Mouse (Mus musculus) embryonic stem cell, embryonic (primary cell): Measurements from ENCODE around the gene Slc22a18.

Experiments used
- CTCF ChIA-PET, 4 experiments: fragments of 300-600 bp in 2 of 4; fragments of 350-600 bp in 2 of 4; sonication (Branson Sonifier 250); formaldehyde crosslinking; loops; one replicate each; lab custom pipeline; 2022; ENCODE audit warnings: inconsistent platforms in 2 of 4; lab: Charles Lee
- POLR2A ChIA-PET, 4 experiments: fragments of 300-600 bp in 2 of 4; fragments of 350-600 bp in 2 of 4; sonication (Branson Sonifier 250); formaldehyde crosslinking; loops; one replicate each; lab custom pipeline; 2022; ENCODE audit warnings: antibody characterized with exemption in 4 of 4, inconsistent platforms in 1 of 4; lab: Charles Lee

The Slc22a18 gene

GRCm38 (mm10) chr7:143476702-143477335 is 3.3 kb downstream of the Slc22a18 start:
- CTCF ChIA-PET, result interaction anchor here (0.5 to 19.7 kb wide), 30 partner anchors 9 to 582 kb away, joined by 3 to 679 read pairs (median 4); partner anchors contain the start of genes Phlda2 (in 2 of the 4) and Cdkn1c (in 1 of the 4)

DNA sequence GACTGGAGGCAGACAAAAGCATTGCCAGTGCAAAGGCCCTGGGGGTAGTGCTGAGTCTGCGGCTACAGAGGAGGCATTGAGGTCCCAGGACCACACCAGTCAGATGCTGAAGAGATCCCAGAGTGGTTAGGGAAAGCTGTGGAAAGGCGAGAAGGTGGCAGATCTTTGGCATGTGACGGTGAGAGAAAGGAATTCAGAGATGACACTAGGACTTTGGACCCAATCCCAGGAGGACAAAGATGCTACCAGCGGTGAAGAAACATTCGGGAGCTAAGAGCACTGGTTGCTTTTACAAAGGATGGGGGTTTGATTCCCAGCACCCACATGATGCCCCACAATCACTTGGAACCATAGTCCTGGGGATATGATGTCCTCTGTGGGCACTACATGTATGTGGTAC is 4.3 kb downstream of the Slc22a18 start:
- CTCF ChIA-PET, result interaction anchor here in 3 of 4 experiments (0.6 to 19.7 kb wide), 8 partner anchors 8 to 339 kb away, joined by 3 to 679 read pairs (median 28); partner anchors contain the start of gene Phlda2 (in 1 of the 3)
- POLR2A ChIA-PET, result interaction anchor here in 1 of 4 experiments (2.3 kb wide), 1 partner anchor 28 kb away, joined by 14 read pairs; no protein-coding TSS in a partner anchor

More at GRCm38 (mm10) chr7:143476702-143477335, 3.3 kb downstream of the Slc22a18 start:
- POLR2A ChIA-PET, result interaction anchor here in 3 of 4 experiments (0.9 to 2.3 kb wide), 5 partner anchors 9 to 354 kb away, joined by 3 to 14 read pairs (median 3); no protein-coding TSS in a partner anchor

DNA sequence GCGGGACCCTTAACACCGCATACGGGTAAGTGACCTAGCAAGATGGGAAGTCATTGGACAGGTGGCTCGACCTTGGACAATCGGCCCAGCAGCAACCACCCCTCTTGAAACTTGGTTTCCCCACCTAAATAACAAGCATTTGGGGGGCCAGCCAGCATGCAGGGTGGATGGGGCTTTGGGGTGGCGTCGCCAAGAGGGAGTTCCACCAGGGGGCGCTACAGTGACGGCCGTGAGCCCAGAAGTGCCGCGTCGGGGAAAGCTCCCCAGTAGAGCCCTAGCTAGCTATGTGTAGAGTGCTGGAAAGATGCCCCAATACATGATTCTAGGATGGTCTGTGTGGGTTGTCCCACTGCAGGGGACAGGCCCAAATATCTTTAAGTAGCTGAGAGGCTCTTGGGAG is 7.0 kb downstream of the Slc22a18 start:
- ChIA-PET CTCF (interaction anchor here (0.5 to 5.0 kb wide), 76 partner anchors 9 to 598 kb away, joined by 3 to 82 read pairs (median 4); partner anchors contain the start of genes Cdkn1c (in 2 of the 4), Phlda2 (in 2 of the 4), Cd81 (in 1 of the 4) and Nap1l4 (in 1 of the 4)), POLR2A (interaction anchor here (0.6 to 3.8 kb wide), 16 partner anchors 10 to 184 kb away, joined by 3 to 29 read pairs (median 4); partner anchors contain the start of genes Nap1l4 (in 1 of the 4) and Phlda2 (in 1 of the 4))

DNA sequence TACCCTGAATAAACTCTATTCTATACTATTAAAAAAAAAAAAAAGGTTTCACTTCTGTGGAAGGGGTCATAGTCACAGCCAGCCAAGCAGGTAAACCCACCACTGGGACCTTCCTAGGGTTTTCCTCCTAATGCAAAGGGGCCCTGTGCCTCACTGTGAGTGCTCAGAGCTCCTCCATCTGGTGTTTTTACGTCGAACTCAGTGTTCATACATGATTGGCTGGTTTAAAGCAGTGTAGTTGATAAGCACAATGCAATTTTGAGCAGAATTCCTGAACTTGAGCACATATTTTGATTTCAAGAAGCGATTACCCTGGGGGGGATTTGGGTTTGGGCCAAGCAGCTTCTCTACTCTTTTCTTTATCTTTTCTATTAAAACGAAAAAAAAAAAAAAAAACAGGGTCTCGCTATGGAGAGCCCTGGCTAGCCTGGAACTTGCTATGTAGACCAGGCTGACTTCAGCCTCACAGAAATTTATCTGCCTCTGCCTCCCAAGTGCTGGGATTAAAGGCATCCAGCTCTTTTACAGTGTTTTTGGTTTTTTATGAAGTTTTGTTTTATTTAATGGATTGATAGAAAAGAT is 8.4 kb downstream of the Slc22a18 start:
- CTCF ChIA-PET, result interaction anchor here (0.6 to 5.0 kb wide), 17 partner anchors 9 to 1227 kb away, joined by 3 to 82 read pairs (median 6); partner anchors contain the start of gene Slc22a18 (in 1 of the 4)
- POLR2A ChIA-PET, result interaction anchor here (0.6 to 3.8 kb wide), 14 partner anchors 8 to 358 kb away, joined by 3 to 29 read pairs (median 5); partner anchors contain the start of genes Slc22a18 (in 2 of the 4), Nap1l4 (in 1 of the 4) and Phlda2 (in 1 of the 4)

GRCm38 (mm10) chr7:143482541-143482940 is 9.0 kb downstream of the Slc22a18 start:
- CTCF ChIA-PET, result interaction anchor here in 3 of 4 experiments (0.6 to 5.0 kb wide), 9 partner anchors 9 to 676 kb away, joined by 3 to 82 read pairs (median 4); partner anchors contain the start of gene Slc22a18 (in 1 of the 3)
- POLR2A ChIA-PET, result interaction anchor here (0.6 to 3.8 kb wide), 13 partner anchors 9 to 358 kb away, joined by 3 to 29 read pairs (median 5); partner anchors contain the start of genes Slc22a18 (in 2 of the 4), Nap1l4 (in 1 of the 4) and Phlda2 (in 1 of the 4)

DNA sequence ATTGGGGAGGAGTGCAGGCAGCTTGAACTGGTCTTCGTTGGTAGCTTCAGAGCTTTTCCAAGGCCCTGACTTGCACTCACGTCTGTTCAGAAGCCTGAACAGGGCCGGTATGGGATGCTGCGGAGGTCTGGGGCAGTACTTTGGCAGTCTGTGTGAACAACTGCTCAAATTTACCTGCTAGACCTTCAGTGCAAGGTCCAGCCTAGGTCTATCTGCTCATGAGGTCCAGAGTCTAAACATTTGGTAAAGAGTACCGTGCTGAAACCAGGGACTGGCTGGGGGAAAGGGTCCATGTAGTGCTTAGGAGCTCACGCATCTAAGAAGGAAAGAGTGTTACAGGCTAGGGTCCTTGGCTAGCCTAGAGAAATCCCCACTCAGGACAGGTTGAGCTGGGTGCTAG is 16.2 kb downstream of the Slc22a18 start:
- ChIA-PET POLR2A (interaction anchor here in 1 of 4 experiments (2.2 kb wide), 1 partner anchor 13 kb away, joined by 8 read pairs; no protein-coding TSS in a partner anchor), CTCF (interaction anchor here in 3 of 4 experiments (0.7 to 3.0 kb wide), 10 partner anchors 9 to 335 kb away, joined by 3 to 15 read pairs (median 4); no protein-coding TSS in a partner anchor)

GRCm38 (mm10) chr7:143493616-143494126 is 20.1 kb downstream of the Slc22a18 start:
- CTCF ChIA-PET, result interaction anchor here (0.6 to 2.9 kb wide), 11 partner anchors 12 to 468 kb away, joined by 3 to 12 read pairs (median 4); no protein-coding TSS in a partner anchor
- POLR2A ChIA-PET, result interaction anchor here in 2 of 4 experiments (0.9 to 2.8 kb wide), 6 partner anchors 8 to 440 kb away, joined by 3 to 19 read pairs (median 3); partner anchors contain the start of genes Nap1l4 (in 1 of the 2) and Phlda2 (in 1 of the 2)

DNA sequence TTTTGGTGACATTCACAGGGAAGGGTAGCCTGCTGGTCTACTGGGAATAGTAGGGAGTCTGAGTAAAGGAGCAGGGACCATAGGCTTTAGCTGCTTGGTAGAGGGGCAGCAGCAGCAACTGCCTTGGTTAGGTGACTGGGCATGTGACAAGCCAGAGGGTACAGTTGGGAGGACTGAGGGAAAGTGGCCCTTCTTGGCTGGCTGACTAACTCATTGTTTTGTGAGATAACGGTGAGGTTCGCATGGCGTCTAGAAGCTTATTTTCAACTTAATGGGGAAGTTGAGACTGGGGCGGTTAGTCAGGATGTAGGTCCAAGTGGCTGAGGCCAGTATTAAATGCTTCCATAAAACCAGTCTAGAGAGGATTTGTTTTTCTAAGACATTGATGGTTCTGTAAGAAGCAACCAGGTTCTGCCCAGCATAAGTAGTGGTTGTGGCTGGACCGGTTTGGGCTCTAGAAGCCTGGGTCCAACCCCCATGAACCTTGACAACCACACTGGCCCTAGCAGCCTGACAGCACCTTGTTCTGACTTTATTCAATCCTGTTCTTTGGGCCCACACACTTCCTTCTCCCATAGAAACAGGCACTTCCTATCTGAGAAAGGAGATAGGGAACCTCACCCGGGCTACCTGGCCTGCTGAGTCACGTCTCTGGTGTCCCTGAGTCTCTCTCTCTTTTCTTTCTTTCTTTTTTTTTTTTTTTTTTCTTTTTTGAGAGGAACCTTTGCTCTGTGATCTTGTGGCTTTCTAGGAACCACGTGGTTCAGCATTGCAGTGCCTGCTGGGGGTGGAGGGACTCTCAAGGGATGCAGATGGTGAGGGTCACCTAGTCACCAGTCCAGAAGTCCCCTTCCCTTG is 21.8 kb downstream of the Slc22a18 start:
- ChIA-PET POLR2A (no interaction called here), CTCF (interaction anchor here in 1 of 4 experiments (0.7 to 1.5 kb wide), 2 partner anchors 14 to 15 kb away, joined by 3 read pairs; no protein-coding TSS in a partner anchor)

DNA sequence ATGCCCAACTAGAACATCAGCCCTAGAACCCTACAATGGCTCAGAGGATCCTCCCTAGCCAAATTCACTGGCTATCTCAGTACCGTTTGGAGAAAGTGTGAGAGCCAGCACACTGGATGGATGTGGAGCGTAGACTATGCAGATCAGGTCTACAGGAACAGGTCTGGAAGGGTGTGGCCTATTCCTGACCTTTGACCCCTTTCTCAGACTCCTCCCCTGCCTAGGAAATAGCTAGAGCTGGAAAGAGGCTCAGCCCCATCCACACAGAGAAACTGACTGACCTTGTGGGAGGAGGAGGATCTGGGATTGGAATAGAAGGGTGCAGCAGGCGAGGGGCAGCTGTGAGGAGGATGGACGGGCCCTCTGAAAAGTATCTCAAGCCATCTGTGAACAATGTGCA is 25.0 kb downstream of the Slc22a18 start:
- POLR2A ChIA-PET, result interaction anchor here in 3 of 4 experiments (0.6 to 1.3 kb wide), 7 partner anchors 12 to 445 kb away, joined by 3 to 4 read pairs (median 3); no protein-coding TSS in a partner anchor
- CTCF ChIA-PET, result interaction anchor here (0.6 to 2.5 kb wide), 10 partner anchors 8 to 347 kb away, joined by 3 to 9 read pairs (median 4); no protein-coding TSS in a partner anchor

DNA sequence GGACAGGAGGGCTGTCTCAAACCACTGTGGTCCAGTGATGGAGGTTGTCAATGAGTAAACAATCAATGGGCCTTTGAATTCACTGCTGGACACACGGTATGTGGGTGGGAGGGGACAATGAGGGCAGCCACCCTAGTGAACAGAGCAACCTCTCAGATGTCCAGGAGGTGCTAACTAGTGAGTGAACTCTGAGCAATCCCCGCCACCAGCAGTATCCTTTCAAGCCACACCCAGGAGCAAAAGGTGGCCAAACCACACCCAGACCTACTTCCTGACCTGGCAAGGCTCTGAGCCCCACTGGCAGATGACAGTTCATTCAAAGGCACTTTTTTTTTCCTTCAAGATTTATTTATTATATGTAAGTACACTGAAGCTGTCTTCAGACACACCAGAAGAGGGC is 27.4 kb downstream of the Slc22a18 start:
- CTCF ChIA-PET, result interaction anchor here in 2 of 4 experiments (0.6 to 1.9 kb wide), 3 partner anchors 20 to 34 kb away, joined by 3 to 9 read pairs (median 3); no protein-coding TSS in a partner anchor
- POLR2A ChIA-PET, result interaction anchor here in 2 of 4 experiments (1.0 to 3.2 kb wide), 4 partner anchors 20 to 205 kb away, joined by 3 to 23 read pairs (median 8); partner anchors contain the start of genes Nap1l4 (in 1 of the 2) and Slc22a18 (in 1 of the 2)

DNA sequence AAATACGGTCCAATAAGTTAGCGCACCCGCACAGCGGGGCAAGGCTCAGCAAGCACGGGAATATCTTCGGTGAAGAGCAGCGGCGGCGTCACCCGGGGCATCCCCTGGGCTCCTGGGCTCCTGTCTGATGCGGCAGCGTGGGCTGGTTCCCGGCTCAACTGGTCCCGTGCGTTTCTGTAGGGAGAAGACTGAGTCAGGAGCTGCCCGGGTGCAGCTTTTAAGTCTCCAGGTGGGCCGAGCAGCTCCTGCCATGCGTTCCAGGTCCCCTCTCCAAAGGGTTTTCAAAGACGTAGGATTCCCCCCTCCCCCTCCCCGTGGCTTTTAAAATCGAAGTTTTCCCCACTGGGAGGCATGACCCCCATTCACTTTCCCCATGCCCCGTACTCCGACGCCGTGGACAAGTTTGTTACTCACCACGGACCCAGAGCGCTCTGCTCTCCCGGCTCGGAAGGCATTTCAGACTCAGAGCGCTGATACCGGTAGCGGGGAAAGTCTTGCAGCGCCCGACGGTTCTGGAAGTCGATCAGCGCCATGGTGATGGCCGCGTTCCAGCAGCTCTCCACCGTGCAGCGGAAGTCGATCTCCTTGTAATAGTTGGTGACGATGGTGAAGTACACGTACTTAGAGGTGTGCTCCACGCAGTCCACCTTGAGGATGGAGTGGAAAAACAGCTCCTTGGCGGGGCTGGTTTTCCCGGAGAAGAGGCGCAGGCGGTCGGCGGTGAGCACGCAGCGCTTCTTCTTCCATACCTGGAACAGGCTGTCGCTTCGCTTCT is 28.3 kb downstream of the Slc22a18 start:
- POLR2A ChIA-PET, result interaction anchor here in 2 of 4 experiments (0.6 to 5.5 kb wide), 22 partner anchors 9 to 494 kb away, joined by 3 to 29 read pairs (median 5); partner anchors contain the start of genes Nap1l4 (in 2 of the 2), Cars (in 1 of the 2) and Slc22a18 (in 1 of the 2)
- CTCF ChIA-PET, result interaction anchor here (0.6 to 7.3 kb wide), 22 partner anchors 10 to 439 kb away, joined by 3 to 84 read pairs (median 4); partner anchors contain the start of gene Slc22a18 (in 2 of the 4)

- ChIA-PET CTCF (interaction anchor here (0.6 to 7.3 kb wide), 18 partner anchors 9 to 440 kb away, joined by 3 to 84 read pairs (median 4); partner anchors contain the start of gene Slc22a18 (in 2 of the 4)), POLR2A (interaction anchor here in 3 of 4 experiments (0.5 to 5.5 kb wide), 31 partner anchors 9 to 495 kb away, joined by 3 to 29 read pairs (median 4); partner anchors contain the start of genes Nap1l4 (in 2 of the 3), Cars (in 1 of the 3), Cdkn1c (in 1 of the 3) and Slc22a18 (in 1 of the 3))
These were observed 29.1 kb downstream of the Slc22a18 start, which contains the start of gene Phlda2 for GRCm38 (mm10) chr7:143502418-143503200. Phlda2 (minus strand) TSS chr7:143503150.

DNA sequence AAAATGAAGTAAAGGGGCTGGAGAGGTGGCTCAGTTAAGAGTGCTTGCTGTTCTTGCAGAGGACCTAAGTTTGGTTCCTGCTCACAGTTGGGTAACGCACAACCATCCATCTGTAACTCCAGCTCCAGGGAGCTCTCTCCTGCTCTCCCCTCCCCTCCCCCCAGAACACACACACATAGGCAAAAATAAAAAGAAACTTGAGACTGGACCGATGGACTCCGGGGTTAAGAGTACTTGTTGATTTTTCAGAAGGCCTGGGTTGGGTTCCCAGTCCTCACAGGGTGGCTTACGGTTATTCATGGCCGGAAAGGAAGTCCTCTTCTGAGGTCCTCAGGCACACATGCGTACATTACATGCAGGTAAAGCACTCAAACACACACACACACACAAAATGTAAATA is 30.4 kb downstream of the Slc22a18 start:
- ChIA-PET POLR2A (interaction anchor here in 2 of 4 experiments (0.7 to 5.5 kb wide), 12 partner anchors 10 to 382 kb away, joined by 4 to 29 read pairs (median 8); partner anchors contain the start of genes Cars (in 2 of the 2) and Slc22a18 (in 1 of the 2)), CTCF (interaction anchor here in 2 of 4 experiments (2.3 to 7.3 kb wide), 9 partner anchors 22 to 352 kb away, joined by 9 to 84 read pairs (median 45); partner anchors contain the start of gene Slc22a18 (in 1 of the 2))

- ChIA-PET CTCF (interaction anchor here (0.6 to 7.3 kb wide), 73 partner anchors 9 to 1117 kb away, joined by 3 to 84 read pairs (median 5); partner anchors contain the start of genes Cars (in 1 of the 4), Cdkn1c (in 1 of the 4), Ctsd (in 1 of the 4) and Osbpl5 (in 1 of the 4)), POLR2A (interaction anchor here (0.5 to 5.5 kb wide), 34 partner anchors 10 to 502 kb away, joined by 3 to 29 read pairs (median 4); partner anchors contain the start of genes Cars (in 2 of the 4), Slc22a18 (in 2 of the 4), Cd81 (in 1 of the 4) and Cdkn1c (in 1 of the 4))
These were observed 31.9 kb downstream of the Slc22a18 start for GRCm38 (mm10) chr7:143505411-143505810.
